Mouse (Mus musculus): ENCODE measurements around the gene Prss32. TPM values are rescaled to one million over a fixed set of nuclear protein-coding genes. Genes with fewer than 3 reads are reported as not detected.

Prss32 gene
- polyA plus RNA-seq, 1 experiment from 2014 or later, result not detected

Small RNA genes lying within 50 kb of the gene (microRNA-seq; reads per million reads assigned to microRNA genes)
- 0.81 reads per million for gene Mir5125

Other genes with a start within 250 kb of the Prss32 start
- gene Zfp13, start 244.4 kb upstream of the Prss32 start, polyA plus RNA-seq (2016; fragmentation: Nextera tagmentation; extraction: Ambion mirVana), result 24.9 and 26.1 TPM in 2 replicates
- gene Zscan10, start 243.0 kb upstream of the Prss32 start, polyA plus RNA-seq (2016; fragmentation: Nextera tagmentation; extraction: Ambion mirVana), result 0.46 and 0.93 TPM in 2 replicates
- 1.9 and 2.3 TPM in 2 replicates for gene Mmp25, start 198.6 kb upstream of the Prss32 start, polyA plus RNA-seq (2016; fragmentation: Nextera tagmentation; extraction: Ambion mirVana)
- 0.50 and 0.57 TPM in 2 replicates for gene Bicdl2, start 183.3 kb upstream of the Prss32 start, polyA plus RNA-seq (2016; fragmentation: Nextera tagmentation; extraction: Ambion mirVana)
- 65.5 and 69.0 TPM in 2 replicates for gene Hcfc1r1, start 170.3 kb upstream of the Prss32 start, polyA plus RNA-seq (2016; fragmentation: Nextera tagmentation; extraction: Ambion mirVana)
- gene Thoc6, start 170.0 kb upstream of the Prss32 start, polyA plus RNA-seq (2016; fragmentation: Nextera tagmentation; extraction: Ambion mirVana), result 43.8 and 47.5 TPM in 2 replicates
- 2.8 and 4.2 TPM in 2 replicates for gene Tnfrsf12a, start 166.4 kb upstream of the Prss32 start, polyA plus RNA-seq (2016; fragmentation: Nextera tagmentation; extraction: Ambion mirVana)
- 14.6 and 35.0 TPM in 2 replicates for gene Cldn6, start 164.6 kb upstream of the Prss32 start, polyA plus RNA-seq (2016; fragmentation: Nextera tagmentation; extraction: Ambion mirVana)
- 5.5 and 14.6 TPM in 2 replicates for gene Cldn9, start 159.8 kb upstream of the Prss32 start, polyA plus RNA-seq (2016; fragmentation: Nextera tagmentation; extraction: Ambion mirVana)
- 0.21 and 1.2 TPM in 2 replicates for gene 1520401A03Rik, start 121.1 kb upstream of the Prss32 start, polyA plus RNA-seq (2016; fragmentation: Nextera tagmentation; extraction: Ambion mirVana)
- 29.1 and 31.2 TPM in 2 replicates for gene Pkmyt1, start 117.5 kb upstream of the Prss32 start, polyA plus RNA-seq (2016; fragmentation: Nextera tagmentation; extraction: Ambion mirVana)
- 40.3 and 41.6 TPM in 2 replicates for gene Paqr4, start 103.0 kb upstream of the Prss32 start, polyA plus RNA-seq (2016; fragmentation: Nextera tagmentation; extraction: Ambion mirVana)
- gene Kremen2, start 98.0 kb upstream of the Prss32 start, polyA plus RNA-seq (2016; fragmentation: Nextera tagmentation; extraction: Ambion mirVana), result 2.9 and 5.7 TPM in 2 replicates
- gene Flywch1, start 72.3 kb upstream of the Prss32 start, polyA plus RNA-seq (2016; fragmentation: Nextera tagmentation; extraction: Ambion mirVana), result 203 and 212 TPM in 2 replicates
- 48.1 and 49.4 TPM in 2 replicates for gene Flywch2, start 57.8 kb upstream of the Prss32 start, polyA plus RNA-seq (2016; fragmentation: Nextera tagmentation; extraction: Ambion mirVana)
- 670 and 682 TPM in 2 replicates for gene Srrm2, start 53.3 kb upstream of the Prss32 start, polyA plus RNA-seq (2016; fragmentation: Nextera tagmentation; extraction: Ambion mirVana)
- 1,047 and 1,117 TPM in 2 replicates for gene Elob, start 14.7 kb upstream of the Prss32 start, polyA plus RNA-seq (2016; fragmentation: Nextera tagmentation; extraction: Ambion mirVana)
- 0.26 TPM in 1 of 2 replicates, not detected in the other for gene Prss33, start 7.8 kb upstream of the Prss32 start, polyA plus RNA-seq (2016; fragmentation: Nextera tagmentation; extraction: Ambion mirVana)
- gene Prss41, start 317 bp downstream of the Prss32 start, polyA plus RNA-seq (2016; fragmentation: Nextera tagmentation; extraction: Ambion mirVana), result 0.72 and 1.3 TPM in 2 replicates
- gene Prss21, start 24.2 kb downstream of the Prss32 start, polyA plus RNA-seq (2016; fragmentation: Nextera tagmentation; extraction: Ambion mirVana), result not detected in 2 replicates
- not detected in 2 replicates for gene Dcpp1, start 37.0 kb downstream of the Prss32 start, polyA plus RNA-seq (2016; fragmentation: Nextera tagmentation; extraction: Ambion mirVana)
- gene Dcpp2, start 37.0 kb downstream of the Prss32 start, polyA plus RNA-seq (2016; fragmentation: Nextera tagmentation; extraction: Ambion mirVana), result not detected in 2 replicates
- not detected in 2 replicates for gene Dcpp3, start 73.6 kb downstream of the Prss32 start, polyA plus RNA-seq (2016; fragmentation: Nextera tagmentation; extraction: Ambion mirVana)
- gene Sbp, start 97.8 kb downstream of the Prss32 start, polyA plus RNA-seq (2016; fragmentation: Nextera tagmentation; extraction: Ambion mirVana), result not detected in 2 replicates
- gene Sbpl, start 111.4 kb downstream of the Prss32 start, polyA plus RNA-seq (2016; fragmentation: Nextera tagmentation; extraction: Ambion mirVana), result not detected in 2 replicates
- not detected in 2 replicates for gene Prss30, start 136.7 kb downstream of the Prss32 start, polyA plus RNA-seq (2016; fragmentation: Nextera tagmentation; extraction: Ambion mirVana)
- 0.48 TPM in 1 of 2 replicates, not detected in the other for gene Prss22, start 154.2 kb downstream of the Prss32 start, polyA plus RNA-seq (2016; fragmentation: Nextera tagmentation; extraction: Ambion mirVana)
- 0.31 and 0.34 TPM in 2 replicates for gene Prss27, start 194.3 kb downstream of the Prss32 start, polyA plus RNA-seq (2016; fragmentation: Nextera tagmentation; extraction: Ambion mirVana)
- 94.2 and 97.0 TPM in 2 replicates for gene Kctd5, start 229.6 kb downstream of the Prss32 start, polyA plus RNA-seq (2016; fragmentation: Nextera tagmentation; extraction: Ambion mirVana)

Data from hindbrain, embryonic 12.5 days (tissue).